8 mouse cellular contexts compared by ENCODE assay signal in the genomic region with DNA sequence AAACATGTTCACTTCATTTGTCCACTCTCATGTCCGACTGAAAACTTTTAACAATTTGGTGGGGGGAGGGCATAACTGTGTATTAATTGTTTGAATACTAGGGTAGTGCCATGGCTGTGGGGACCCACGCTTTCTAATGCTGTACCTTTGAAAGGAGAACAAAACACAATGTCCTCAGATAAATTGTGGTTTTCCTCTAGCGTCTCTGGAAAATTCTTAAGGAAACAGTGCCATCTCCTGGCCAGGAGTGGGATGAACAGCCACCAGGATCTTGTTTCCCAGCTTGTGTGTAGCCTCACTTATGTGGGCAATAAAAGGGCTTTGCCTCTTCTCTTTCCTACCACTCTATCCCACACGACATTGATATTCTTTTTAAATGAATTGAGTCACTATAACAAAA. TPM values are rescaled to one million over a fixed set of nuclear protein-coding genes. Genes with fewer than 3 reads are reported as not detected.
DNase-seq lines count a peak whose midpoint lies in the region; ATAC-seq lines count a peak whose summit lies in the region.

No protein-coding gene starts in this region.

- ATAC-seq in kidney, embryonic 14.5 days (ENCODE audit: low FRiP score, low TSS enrichment): no peak
- peak; percentile 68; the same call in 1 of the 2 replicates for ATAC-seq in hindbrain, embryonic 15.5 days (ENCODE audit: low FRiP score, low read depth)
- ATAC-seq in midbrain, embryonic 16.5 days: peak; percentile 75

- DNase-seq in kidney, adult 11 months: peak; percentile 24
- peak; percentile 66 for DNase-seq in cerebellum, adult 8-10 months
- peak; percentile 59 to 93 for DNase-seq in frontal cortex, adult 2 months (ENCODE audit: extremely low spot score in 1 of 2, low spot score in 1 of 2)
- DNase-seq in left cerebral cortex, postnatal 25 days (ENCODE audit: low spot score in 2 of 2): peak; percentile 79 to 88
- peak; percentile 8 to 51 for DNase-seq in spleen, postnatal 10 days (ENCODE audit: low spot score in 2 of 2)

- no peak overlapping the region for H3K4me2 ChIP-seq in kidney, embryonic 14.5 days (replicated peaks; ENCODE audit: low read depth, low read length)
- H3K4me2 ChIP-seq in hindbrain, embryonic 15.5 days: no peak overlapping the region
- no peak overlapping the region for H3K4me2 ChIP-seq in midbrain, embryonic 16.5 days (ENCODE audit: low read length)

- no peak overlapping the region for H3K4me3 ChIP-seq in kidney, embryonic 14.5 days (ENCODE audit: low read length)
- no peak overlapping the region for H3K4me3 ChIP-seq in hindbrain, embryonic 15.5 days
- H3K4me3 ChIP-seq in midbrain, embryonic 16.5 days (ENCODE audit: low read depth, low read length): no peak overlapping the region

- no peak overlapping the region for H3K27ac ChIP-seq in kidney, embryonic 14.5 days (ENCODE audit: low read depth, low read length)
- no peak overlapping the region for H3K27ac ChIP-seq in hindbrain, embryonic 15.5 days (replicated peaks)
- peak overlapping the region; percentile 64; the same call in 1 of the 2 replicates for H3K27ac ChIP-seq in midbrain, embryonic 16.5 days (ENCODE audit: low read length)

- no peaks in the 10 kb centered on the region for H3K4me1 ChIP-seq in kidney, embryonic 14.5 days (ENCODE audit: control insufficient read depth, insufficient read depth, low read length)
- H3K4me1 ChIP-seq in hindbrain, embryonic 15.5 days (replicated peaks): peaks cover 29% of the 10 kb centered on the region
- H3K4me1 ChIP-seq in midbrain, embryonic 16.5 days (ENCODE audit: control insufficient read depth, insufficient read depth, low read length): peaks cover 16% of the 10 kb centered on the region

- no peaks in the 10 kb centered on the region for H3K36me3 ChIP-seq in kidney, embryonic 14.5 days (ENCODE audit: control insufficient read depth, insufficient read depth, low read length)
- H3K36me3 ChIP-seq in hindbrain, embryonic 15.5 days: no peaks in the 10 kb centered on the region
- no peaks in the 10 kb centered on the region for H3K36me3 ChIP-seq in midbrain, embryonic 16.5 days (ENCODE audit: control insufficient read depth, insufficient read depth, low read length)

- no peaks in the 10 kb centered on the region for H3K27me3 ChIP-seq in kidney, embryonic 14.5 days (ENCODE audit: control insufficient read depth, insufficient read depth, low read length)
- no peaks in the 10 kb centered on the region for H3K27me3 ChIP-seq in hindbrain, embryonic 15.5 days
- H3K27me3 ChIP-seq in midbrain, embryonic 16.5 days (ENCODE audit: control insufficient read depth, insufficient read depth, low read depth, low read length): no peaks in the 10 kb centered on the region

- H3K9ac ChIP-seq in kidney, embryonic 14.5 days (ENCODE audit: low read depth, low read length): no peak overlapping the region
- H3K9ac ChIP-seq in hindbrain, embryonic 15.5 days: no peak overlapping the region
- H3K9ac ChIP-seq in midbrain, embryonic 16.5 days (ENCODE audit: low read depth, low read length): no peak overlapping the region

- no peaks in the 10 kb centered on the region for H3K9me3 ChIP-seq in kidney, embryonic 14.5 days (ENCODE audit: control insufficient read depth, low read length)
- H3K9me3 ChIP-seq in hindbrain, embryonic 15.5 days: no peaks in the 10 kb centered on the region
- no peaks in the 10 kb centered on the region for H3K9me3 ChIP-seq in midbrain, embryonic 16.5 days (replicated peaks; ENCODE audit: control insufficient read depth, low read length, poor library complexity, severe bottlenecking)

- 14% methylated on average over 4 of the region's 4 CpGs for WGBS in kidney, embryonic 14.5 days
- WGBS in hindbrain, embryonic 15.5 days: 8% methylated on average over 4 of the region's 4 CpGs
- WGBS in midbrain, embryonic 16.5 days: 10% methylated on average over 4 of the region's 4 CpGs

- intact Hi-C loops in left cerebral cortex, postnatal 25 days (cut with DNase I): loop anchor here (1.0 to 5.0 kb wide), 3 partner anchors 797 to 1163 kb away; no protein-coding TSS in a partner anchor

RNA-seq across cellular contexts. Expression of a gene that starts 49.1 kb away (rescaled TPM):
- polyA plus RNA-seq in kidney, embryonic 14.5 days (2014; fragmentation: Nextera tagmentation; extraction: Ambion mirVana): 2.3 and 4.0 TPM in 2 replicates
- polyA plus RNA-seq in frontal cortex, adult 2 months (2012; rRNA removed): 12.0 and 13.3 TPM in 2 replicates
- 4.4 and 5.6 TPM in 2 replicates for polyA plus RNA-seq in hindbrain, embryonic 15.5 days (2015; fragmentation: Nextera tagmentation; extraction: Ambion mirVana)
- 10 to 100 TPM; 20.8 to 22.7 TPM for total RNA-seq in left cerebral cortex, postnatal 25 days (2021)
- polyA plus RNA-seq in midbrain, embryonic 16.5 days (2015; fragmentation: Nextera tagmentation; extraction: Ambion mirVana): 5.8 and 7.5 TPM in 2 replicates

RNA-seq across cellular contexts. Expression of a gene that starts 49.2 kb away (rescaled TPM):
- 2.0 and 2.1 TPM in 2 replicates for polyA plus RNA-seq in kidney, embryonic 14.5 days (2014; fragmentation: Nextera tagmentation; extraction: Ambion mirVana)
- 0.80 and 1.5 TPM in 2 replicates for polyA plus RNA-seq in frontal cortex, adult 2 months (2012; rRNA removed)
- 2.8 and 3.3 TPM in 2 replicates for polyA plus RNA-seq in hindbrain, embryonic 15.5 days (2015; fragmentation: Nextera tagmentation; extraction: Ambion mirVana)
- total RNA-seq in left cerebral cortex, postnatal 25 days (2021): 1 to 10 TPM; 1.6 to 1.8 TPM
- 3.4 and 4.9 TPM in 2 replicates for polyA plus RNA-seq in midbrain, embryonic 16.5 days (2015; fragmentation: Nextera tagmentation; extraction: Ambion mirVana)

Comparison
In these comparisons a context has a peak if more than half of its experiments do, and no peak if none do; other contexts are left out.
1. DNase-seq: peak in every context shown above with its lines; median percentile 84 in left cerebral cortex, postnatal 25 days; 76 in frontal cortex, adult 2 months; 66 in cerebellum, adult 8-10 months; 30 in spleen, postnatal 10 days; 24 in kidney, adult 11 months.